Mouse (Mus musculus) spleen, adult 18-20 months (tissue): Measurements from ENCODE around the gene Olfr97.

ENCODE experiments used
- DNase-seq, 2 experiments: peaks; one replicate each; pipeline ENCODE4 v3.0.0; 2022; ENCODE audit warnings: mixed read lengths in 2 of 2

Gene Olfr97

GRCm38 (mm10) chr17:37193656-37194055 lies 43.5 kb downstream of the Olfr97 start, which contains the start of gene Ubd:
Gene Ubd, plus strand, starts transcription at chr17:37193892.
- no peak for DNase-seq

GRCm38 (mm10) chr17:37193032-37193431 lies 44.1 kb downstream of the Olfr97 start:
- DNase-seq = no peak

GRCm38 (mm10) chr17:37190711-37191110 lies 46.4 kb downstream of the Olfr97 start:
- DNase-seq = no peak

GRCm38 (mm10) chr17:37185474-37185873 lies 51.7 kb downstream of the Olfr97 start:
- no peak for DNase-seq
